Mouse (Mus musculus): ENCODE measurements around the gene Izumo4.

Izumo4 gene

DNA sequence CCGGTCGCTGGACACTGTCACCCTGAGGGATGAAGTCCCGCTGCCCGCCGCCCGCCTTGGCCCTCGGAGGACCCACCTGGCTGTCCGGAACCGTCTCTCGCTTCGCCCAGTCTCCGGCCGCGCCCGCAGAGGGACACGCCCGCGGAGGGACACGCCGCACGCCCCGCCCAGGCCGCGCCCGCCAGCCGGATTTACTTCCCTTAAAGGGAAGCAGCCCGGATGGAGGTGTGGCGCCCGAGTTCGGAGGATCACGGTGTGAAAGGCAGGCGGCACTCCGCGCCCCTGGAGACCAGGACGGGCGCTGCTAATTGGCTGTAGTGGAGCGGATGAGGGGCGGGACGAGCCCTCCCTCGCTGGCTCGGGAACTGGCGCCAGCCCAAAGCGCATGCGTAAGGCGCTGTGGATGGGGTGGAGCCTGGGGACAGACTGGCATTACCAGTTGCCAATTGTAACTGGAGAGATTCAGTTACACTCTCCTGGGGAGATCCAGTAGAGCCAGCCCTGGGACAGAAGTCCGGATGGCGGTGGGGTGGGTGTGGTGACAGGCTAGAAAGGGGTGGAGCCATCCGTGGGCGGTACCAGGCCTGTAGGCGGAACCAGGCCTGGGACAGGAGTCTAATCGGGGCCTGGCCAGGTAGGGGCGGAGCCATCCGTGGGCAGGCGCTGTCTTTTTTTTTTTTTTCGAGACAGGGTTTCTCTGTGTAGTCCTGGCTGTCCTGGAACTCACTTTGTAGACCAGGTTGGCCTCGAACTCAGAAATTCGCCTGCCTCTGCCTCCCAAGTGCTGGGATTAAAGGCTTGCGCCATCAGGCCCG, at the start of gene Izumo4, which contains the start of gene Mob3a:
TSS of gene Izumo4 (plus strand) at position 464 of the 815 bp plus-strand sequence.
TSS of gene Mob3a (minus strand) at position 257 of the 815 bp plus-strand sequence.
- DNase-seq (ENCODE audit: inconsistent ontology term): peak; percentile 100

DNA sequence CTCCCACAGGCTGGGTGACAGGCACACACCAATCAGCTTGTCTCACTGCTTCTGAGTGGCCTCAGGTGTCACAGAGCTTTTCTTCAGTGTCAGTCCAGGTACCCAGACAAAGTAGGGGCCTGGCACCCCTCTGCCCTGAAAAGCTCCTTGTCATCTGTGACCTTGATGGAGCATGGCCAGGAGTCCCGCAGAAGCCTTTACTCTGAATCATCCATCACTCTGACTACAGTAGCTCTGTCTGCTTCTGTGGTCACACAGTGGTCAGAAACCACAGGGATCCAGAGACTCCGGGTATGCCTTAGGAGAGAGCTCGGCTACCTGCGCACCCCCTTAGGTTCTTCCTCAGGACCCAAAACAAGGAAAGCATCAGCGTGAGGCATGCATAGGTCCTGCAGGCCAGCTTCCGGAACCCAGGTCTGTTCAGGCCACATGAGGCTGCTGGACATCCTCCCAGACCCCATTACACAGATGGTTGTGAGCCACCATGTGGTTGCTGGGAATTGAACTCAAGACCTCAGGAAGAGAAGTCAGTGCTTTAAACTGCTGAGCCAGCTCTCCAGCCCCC, 48.7 kb upstream of the Izumo4 start:
- DNase-seq (ENCODE audit: inconsistent ontology term): peak; percentile 70

GRCm38 (mm10) chr10:80654866-80655265, 47.1 kb upstream of the Izumo4 start:
- DNase-seq (ENCODE audit: inconsistent ontology term): no peak

DNA sequence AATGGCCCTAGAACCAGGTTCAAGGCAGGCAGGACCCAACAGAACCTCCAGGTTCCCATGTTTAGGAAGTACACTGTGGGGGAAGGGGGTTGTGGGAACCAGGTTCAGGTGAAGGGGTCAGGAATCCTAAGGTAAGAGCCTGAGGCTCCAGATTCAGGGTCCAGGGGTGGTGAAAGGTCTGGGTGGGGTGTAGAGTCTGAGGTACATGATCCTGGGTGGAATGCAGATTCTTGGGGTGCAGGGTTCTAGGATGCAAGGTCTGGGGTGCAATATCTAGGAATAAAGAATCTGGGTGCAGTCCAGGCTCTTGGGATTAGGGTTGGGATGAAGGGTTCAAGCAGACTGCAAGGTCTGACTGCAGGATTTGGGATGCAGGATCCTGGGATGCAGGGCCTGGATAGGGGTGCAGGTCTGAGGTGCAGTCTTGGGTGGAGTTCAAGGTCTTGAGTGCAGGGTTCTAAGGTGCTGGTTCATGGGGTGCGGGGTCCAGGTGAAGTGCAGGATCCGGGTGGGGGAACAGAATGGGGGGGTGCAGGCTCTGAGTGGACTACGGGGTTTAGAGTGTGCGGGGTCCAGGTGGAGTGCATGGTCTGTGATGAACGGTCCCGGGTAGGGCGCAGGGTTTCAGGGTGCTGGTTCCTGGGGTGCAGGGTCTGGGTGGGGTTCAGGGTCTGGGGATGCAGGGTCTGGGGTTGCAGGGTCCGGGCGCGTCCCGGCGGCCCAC, 46.4 kb upstream of the Izumo4 start:
- DNase-seq (ENCODE audit: inconsistent ontology term): no peak

GRCm38 (mm10) chr10:80656130-80656862, 45.7 kb upstream of the Izumo4 start:
- peak; percentile 100 for DNase-seq (ENCODE audit: inconsistent ontology term)

DNA sequence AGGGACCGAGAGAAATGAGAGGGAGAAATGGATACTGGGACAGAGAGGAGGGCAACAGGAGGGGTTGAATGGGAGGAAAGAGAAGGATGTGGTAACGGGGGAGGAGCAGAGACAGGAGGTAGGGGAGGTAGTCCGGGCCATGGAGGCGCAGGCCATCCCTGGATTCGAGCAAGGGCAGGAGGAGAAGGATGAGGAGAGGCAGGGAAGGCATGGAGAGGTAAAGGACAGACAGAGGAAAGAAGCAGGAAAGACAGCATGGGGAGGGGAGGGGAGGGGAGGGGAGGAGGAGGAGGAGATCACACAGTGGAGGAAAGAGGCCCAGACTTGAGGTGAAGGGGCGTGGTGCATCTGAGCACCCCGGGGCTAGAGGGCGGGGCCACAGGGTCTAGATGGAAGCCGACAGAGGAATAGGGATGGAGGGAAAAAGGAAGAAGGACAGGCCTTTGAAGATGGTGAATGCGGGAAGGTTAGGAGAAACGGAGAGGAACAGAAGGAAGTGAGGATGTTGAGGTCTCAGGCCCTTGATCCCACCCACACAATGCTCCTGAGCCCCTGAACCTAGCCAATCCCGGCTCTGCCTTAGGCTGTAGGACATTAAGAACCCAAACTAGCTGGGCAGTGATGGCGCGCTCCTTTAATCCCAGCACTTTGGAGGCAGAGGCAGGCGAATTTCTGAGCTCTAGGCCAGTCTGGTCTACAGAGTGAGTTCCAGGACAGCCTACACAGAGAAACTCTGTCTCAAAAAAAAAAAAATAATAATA, 44.9 kb upstream of the Izumo4 start, which contains the start of gene Btbd2:
TSS of gene Btbd2 (minus strand) at position 209 of the 761 bp plus-strand sequence.
- DNase-seq (ENCODE audit: inconsistent ontology term): no peak

GRCm38 (mm10) chr10:80658194-80658840, 43.7 kb upstream of the Izumo4 start:
- DNase-seq (ENCODE audit: inconsistent ontology term): no peak

DNA sequence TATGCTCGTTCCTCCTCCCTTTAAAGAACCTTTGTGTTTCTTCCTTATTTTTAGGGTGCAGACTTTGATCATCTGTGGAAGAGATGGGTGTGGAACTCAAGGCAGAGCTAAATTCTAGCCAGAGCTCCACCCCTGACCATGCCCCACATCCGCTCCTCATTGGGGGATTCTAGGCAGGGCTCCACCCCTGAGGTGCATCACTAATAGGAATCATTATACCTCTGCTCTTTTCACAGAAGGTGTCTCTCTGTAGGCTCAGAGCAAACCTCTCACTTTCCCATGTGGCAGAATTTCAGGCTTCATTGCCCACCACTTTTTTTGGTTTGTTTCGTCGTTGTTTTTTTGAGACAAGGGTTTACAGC, 43.2 kb upstream of the Izumo4 start:
- no peak for DNase-seq (ENCODE audit: inconsistent ontology term)

DNA sequence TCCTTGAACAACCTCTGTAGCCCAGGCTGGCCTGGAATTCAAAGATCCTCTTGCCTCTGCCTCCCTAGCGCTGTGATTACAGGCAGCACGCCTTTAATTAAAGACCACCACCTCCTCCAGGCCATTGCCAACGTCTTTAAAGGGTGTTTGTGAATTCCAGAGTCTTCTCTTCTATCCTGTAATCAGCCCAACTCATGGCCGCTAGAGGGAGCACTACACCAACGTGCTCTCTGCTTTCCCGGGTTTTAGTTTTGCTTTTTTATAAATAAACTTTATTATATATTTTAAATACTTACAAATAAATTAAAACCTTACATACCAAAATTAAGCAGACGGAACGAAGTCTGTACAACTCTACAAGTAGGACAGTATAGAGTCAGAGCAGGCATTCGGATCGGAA, 42.8 kb upstream of the Izumo4 start:
- DNase-seq (ENCODE audit: inconsistent ontology term): no peak

GRCm38 (mm10) chr10:80661149-80661548, 40.8 kb upstream of the Izumo4 start:
- DNase-seq (ENCODE audit: inconsistent ontology term): no peak

GRCm38 (mm10) chr10:80663485-80664196, 38.3 kb upstream of the Izumo4 start:
- no peak for DNase-seq (ENCODE audit: inconsistent ontology term)

- peak; percentile 87 for DNase-seq (ENCODE audit: inconsistent ontology term)
Observed at GRCm38 (mm10) chr10:80664197-80665015, 37.6 kb upstream of the Izumo4 start.

- peak; percentile 78 for DNase-seq (ENCODE audit: inconsistent ontology term)
Observed at GRCm38 (mm10) chr10:80665016-80665380, 37.0 kb upstream of the Izumo4 start.

DNA sequence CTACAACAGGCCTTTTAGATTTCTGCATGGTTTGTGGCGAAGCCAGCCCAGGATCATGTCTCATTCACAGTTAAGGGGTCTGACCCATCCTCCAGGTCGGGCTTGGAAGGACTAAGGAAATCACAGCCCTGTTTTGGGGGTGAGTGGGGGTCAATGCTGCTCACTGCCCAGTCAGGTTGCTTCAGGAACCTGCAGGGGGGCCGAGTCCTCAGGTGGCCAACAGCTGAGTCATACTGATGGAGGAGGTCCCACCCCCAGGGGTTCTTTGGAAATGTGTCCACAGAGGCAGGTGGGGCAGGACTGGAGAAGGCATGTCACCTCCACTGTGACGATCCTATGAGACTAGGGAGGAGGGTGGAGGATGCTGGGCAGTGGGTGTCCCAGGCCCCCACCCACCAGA, 36.5 kb upstream of the Izumo4 start:
- DNase-seq (ENCODE audit: inconsistent ontology term): no peak

DNA sequence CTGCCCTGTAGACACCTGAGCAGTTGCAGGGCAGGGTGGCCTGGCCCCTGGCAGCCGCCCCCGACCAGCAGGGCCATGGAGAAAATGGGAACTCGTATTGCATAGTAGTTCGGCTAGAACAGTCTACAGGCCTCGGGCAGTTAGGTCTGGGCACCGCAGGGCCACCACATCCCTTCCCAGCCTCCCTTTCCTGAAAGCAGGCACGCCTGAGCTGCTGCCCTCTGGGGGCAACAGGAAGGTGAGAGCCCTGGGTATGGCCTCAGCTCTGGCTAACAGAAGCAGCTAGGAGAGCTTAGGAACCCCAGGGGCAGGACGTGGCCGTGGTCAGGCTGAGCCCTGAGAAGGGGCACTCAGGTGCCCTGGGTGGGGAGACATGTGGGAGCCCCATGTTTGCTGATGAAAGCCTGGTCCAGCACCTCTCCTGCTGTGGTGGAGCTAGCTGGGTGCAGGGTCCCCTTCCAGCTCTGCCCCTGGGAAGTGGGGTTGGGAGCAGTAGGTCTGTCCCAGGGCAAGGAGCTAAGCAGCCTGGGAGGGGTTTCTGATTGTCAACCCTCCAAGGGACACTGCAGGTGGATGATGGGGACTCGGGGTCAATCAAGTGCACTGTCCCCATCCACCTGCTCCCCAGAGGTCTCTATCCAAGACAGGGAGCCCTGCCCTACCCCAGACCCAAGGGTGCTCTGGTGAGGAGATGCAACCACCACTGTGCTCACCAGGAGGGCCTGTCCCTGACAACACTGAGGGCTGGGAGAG, 35.8 kb upstream of the Izumo4 start:
- DNase-seq (ENCODE audit: inconsistent ontology term): no peak

GRCm38 (mm10) chr10:80666837-80667412, 35.1 kb upstream of the Izumo4 start:
- DNase-seq (ENCODE audit: inconsistent ontology term): no peak

DNA sequence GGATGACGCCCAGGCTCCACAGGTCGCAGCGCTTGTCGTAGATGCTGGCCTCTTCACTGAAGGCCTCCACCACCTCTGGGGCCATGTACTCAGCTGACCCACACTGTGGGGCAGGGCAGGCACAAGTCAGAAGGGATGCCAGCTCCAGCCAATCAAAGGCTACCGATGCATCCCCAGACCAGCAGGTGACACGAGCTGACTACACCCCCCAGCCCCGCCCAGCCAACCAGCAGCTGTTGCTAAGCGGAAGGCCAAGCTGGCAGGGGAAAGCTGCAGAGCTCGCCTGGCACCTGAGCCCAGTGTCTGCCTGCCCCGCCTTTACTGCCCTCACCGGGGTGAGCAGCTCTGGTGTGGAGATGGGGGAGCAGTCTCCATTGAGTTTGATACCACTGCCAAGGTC, 33.4 kb upstream of the Izumo4 start:
- DNase-seq (ENCODE audit: inconsistent ontology term): no peak

DNA sequence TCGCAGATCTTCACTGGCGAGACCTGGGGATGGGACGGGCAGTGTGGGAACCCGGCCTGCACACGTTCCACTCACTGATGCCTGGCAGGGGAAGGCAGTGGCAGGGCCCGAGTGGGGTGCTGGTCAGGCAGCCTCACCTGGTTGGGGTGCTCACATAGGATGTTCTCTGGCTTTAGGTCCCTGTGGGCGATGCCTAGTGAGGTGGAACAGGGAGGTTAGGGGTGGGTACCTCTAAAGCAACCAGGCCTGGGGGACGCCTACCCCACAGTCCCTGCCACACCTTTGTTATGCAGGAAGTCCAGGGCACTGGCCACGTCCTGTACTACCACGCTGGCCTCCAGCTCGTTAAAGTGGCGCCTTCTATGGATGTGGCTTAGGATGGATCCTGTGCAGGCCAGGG, 33.0 kb upstream of the Izumo4 start:
- DNase-seq (ENCODE audit: inconsistent ontology term): no peak
